Mouse (Mus musculus): Measurements from ENCODE around the gene Plagl1. TPM values are rescaled to one million over a fixed set of nuclear protein-coding genes. Genes with fewer than 3 reads are reported as not detected.
A peak's percentile ranks its signal among the peaks of the same experiment; 100 is the strongest.

Plagl1 gene
- polyA plus RNA-seq, 1 experiment from 2014 or later: 98.9 TPM

DNA sequence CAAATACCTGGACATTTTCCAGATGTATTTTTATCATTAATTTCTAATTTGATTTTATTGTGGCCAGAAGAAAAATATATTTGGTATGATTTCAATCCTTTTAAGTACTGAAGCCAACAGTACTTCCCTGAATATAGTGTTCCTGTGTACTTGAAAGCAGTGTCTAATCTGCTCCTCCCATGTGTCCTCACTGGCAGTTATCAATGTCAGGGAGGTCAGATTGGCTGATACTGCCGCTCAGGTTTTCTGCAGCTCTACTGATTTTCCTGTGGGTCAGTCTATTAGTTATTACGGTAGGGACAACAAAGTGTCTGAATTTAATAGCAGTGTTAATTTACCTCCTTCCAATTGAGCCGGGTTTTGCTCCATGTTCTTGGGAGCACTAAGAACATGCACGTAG lies 101.7 kb downstream of the Plagl1 start:
- H3K36me3 ChIP-seq (ENCODE audit: control insufficient read depth, insufficient read depth, low read length): no peaks in the 10 kb centered on the region
- ATAC-seq (ENCODE audit: low FRiP score) (no peak), DNase-seq (ENCODE audit: low spot score) (no peak)
- no peaks in the 10 kb centered on the region for H3K4me1 ChIP-seq (replicated peaks; ENCODE audit: control insufficient read depth, insufficient read depth, low read length)
- 86% methylated on average over 4 of the region's 4 CpGs for WGBS
- no peak overlapping the region for H3K4me2 ChIP-seq (replicated peaks; ENCODE audit: low read depth, low read length)
- no peak overlapping the region for H3K27ac ChIP-seq (ENCODE audit: low read depth, low read length)
- H3K4me3 ChIP-seq (ENCODE audit: low read depth, low read length): no peak overlapping the region
- no peak overlapping the region for H3K9ac ChIP-seq (ENCODE audit: low read depth, low read length)
- H3K9me3 ChIP-seq (ENCODE audit: control insufficient read depth, low read length): no peaks in the 10 kb centered on the region
- H3K27me3 ChIP-seq (ENCODE audit: control insufficient read depth, insufficient read depth, low read length): no peaks in the 10 kb centered on the region

DNA sequence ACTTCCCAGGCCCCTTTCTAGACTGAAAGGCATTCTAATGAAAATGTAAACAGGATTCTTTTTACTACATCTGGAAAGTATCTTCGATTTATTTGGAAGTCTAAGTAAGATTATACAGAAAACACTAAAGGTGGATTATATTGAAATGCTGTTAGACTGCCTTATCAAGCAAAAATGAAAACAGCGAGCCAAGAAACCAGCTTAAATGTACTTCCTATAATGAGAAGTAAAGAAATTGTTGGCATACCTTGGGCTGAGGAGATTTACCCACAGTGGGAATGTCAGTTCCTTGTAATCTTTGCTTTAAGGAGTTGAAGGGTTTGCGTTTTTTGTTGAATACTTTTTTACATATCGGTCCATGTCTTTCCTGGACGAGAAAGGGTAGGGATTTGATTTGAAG lies 108.2 kb downstream of the Plagl1 start:
- no peak for DNase-seq (ENCODE audit: low spot score)
- no peaks in the 10 kb centered on the region for H3K9me3 ChIP-seq (ENCODE audit: control insufficient read depth, low read length)
- no peak overlapping the region for H3K27ac ChIP-seq (ENCODE audit: low read depth, low read length)
- H3K4me2 ChIP-seq (replicated peaks; ENCODE audit: low read depth, low read length): no peak overlapping the region
- no peak for ATAC-seq (ENCODE audit: low FRiP score)
- no peak overlapping the region for H3K9ac ChIP-seq (ENCODE audit: low read depth, low read length)
- 84% methylated on average over 5 of the region's 5 CpGs for WGBS
- no peaks in the 10 kb centered on the region for H3K4me1 ChIP-seq (replicated peaks; ENCODE audit: control insufficient read depth, insufficient read depth, low read length)
- H3K36me3 ChIP-seq (ENCODE audit: control insufficient read depth, insufficient read depth, low read length): no peaks in the 10 kb centered on the region
- H3K4me3 ChIP-seq (ENCODE audit: low read depth, low read length): no peak overlapping the region
- H3K27me3 ChIP-seq (ENCODE audit: control insufficient read depth, insufficient read depth, low read length): no peaks in the 10 kb centered on the region

DNA sequence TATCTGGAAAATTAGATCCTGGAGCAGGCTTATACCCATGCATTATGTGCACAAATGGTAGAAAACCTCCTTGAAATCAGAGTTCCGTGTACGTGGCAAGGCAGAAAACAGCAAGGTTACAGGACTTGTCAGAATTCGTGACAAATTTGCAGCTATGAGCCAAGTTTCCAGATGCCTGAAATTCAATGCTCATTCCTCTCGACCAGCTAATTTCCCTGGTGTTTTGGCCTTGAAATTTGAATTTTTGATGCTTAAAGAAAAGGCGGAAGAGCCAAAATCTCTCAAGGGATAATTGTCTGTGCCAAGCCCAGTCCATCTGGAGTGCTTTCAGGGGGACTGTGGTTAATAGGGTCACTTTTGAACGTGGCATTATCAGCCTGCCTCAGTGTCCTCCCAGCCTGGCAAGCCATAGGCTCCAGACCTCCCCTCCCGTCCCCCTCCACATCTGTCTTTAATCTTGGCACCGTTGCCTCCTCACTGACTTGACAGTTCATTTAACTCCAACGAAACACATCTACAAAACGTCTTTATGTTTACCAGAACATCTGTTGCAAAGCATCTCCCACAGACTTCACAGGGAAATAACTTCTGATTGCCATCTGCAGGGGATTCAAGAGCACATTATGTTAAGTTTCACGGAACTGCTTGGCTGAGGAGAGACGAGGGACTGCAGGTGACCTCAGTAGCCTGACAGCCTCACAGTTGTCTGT lies 110.6 kb downstream of the Plagl1 start:
- H3K4me1 ChIP-seq (replicated peaks; ENCODE audit: control insufficient read depth, insufficient read depth, low read length): no peaks in the 10 kb centered on the region
- no peak overlapping the region for H3K4me2 ChIP-seq (replicated peaks; ENCODE audit: low read depth, low read length)
- DNase-seq (ENCODE audit: low spot score): peak; percentile 21
- no peaks in the 10 kb centered on the region for H3K36me3 ChIP-seq (ENCODE audit: control insufficient read depth, insufficient read depth, low read length)
- no peak overlapping the region for H3K27ac ChIP-seq (ENCODE audit: low read depth, low read length)
- H3K4me3 ChIP-seq (ENCODE audit: low read depth, low read length): no peak overlapping the region
- no peaks in the 10 kb centered on the region for H3K27me3 ChIP-seq (ENCODE audit: control insufficient read depth, insufficient read depth, low read length)
- no peak overlapping the region for H3K9ac ChIP-seq (ENCODE audit: low read depth, low read length)
- no peaks in the 10 kb centered on the region for H3K9me3 ChIP-seq (ENCODE audit: control insufficient read depth, low read length)
- WGBS: 57% methylated on average over 12 of the region's 12 CpGs
- ATAC-seq (ENCODE audit: low FRiP score): peak; percentile 43; the same call in 1 of the 2 replicates

DNA sequence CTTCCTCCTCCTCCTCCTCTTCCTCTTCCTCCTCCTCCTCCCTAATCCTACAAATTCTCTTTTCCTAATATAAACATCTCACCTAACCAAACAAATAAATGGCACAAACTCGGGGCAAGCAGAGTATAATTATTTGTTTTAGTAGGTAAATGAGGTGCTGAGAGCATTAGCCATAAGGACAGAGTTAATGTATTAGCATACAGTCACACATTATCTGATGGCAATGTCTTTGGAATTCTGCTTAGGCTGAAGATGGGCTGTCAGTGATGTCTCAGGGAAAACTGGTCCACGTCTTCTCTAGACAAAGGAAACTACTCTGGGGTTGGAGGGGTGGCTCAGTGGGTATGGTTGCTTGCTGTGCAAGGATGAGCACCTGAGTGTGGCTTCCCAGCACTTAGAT lies 111.2 kb downstream of the Plagl1 start:
- H3K27me3 ChIP-seq (ENCODE audit: control insufficient read depth, insufficient read depth, low read length): no peaks in the 10 kb centered on the region
- no peak for ATAC-seq (ENCODE audit: low FRiP score)
- H3K36me3 ChIP-seq (ENCODE audit: control insufficient read depth, insufficient read depth, low read length): no peaks in the 10 kb centered on the region
- H3K4me1 ChIP-seq (replicated peaks; ENCODE audit: control insufficient read depth, insufficient read depth, low read length): no peaks in the 10 kb centered on the region
- no peaks in the 10 kb centered on the region for H3K9me3 ChIP-seq (ENCODE audit: control insufficient read depth, low read length)
- DNase-seq (ENCODE audit: low spot score): no peak
- WGBS: 71% methylated on average over 2 of the region's 2 CpGs
- H3K4me2 ChIP-seq (replicated peaks; ENCODE audit: low read depth, low read length): no peak overlapping the region
- no peak overlapping the region for H3K4me3 ChIP-seq (ENCODE audit: low read depth, low read length)
- H3K27ac ChIP-seq (ENCODE audit: low read depth, low read length): no peak overlapping the region
- no peak overlapping the region for H3K9ac ChIP-seq (ENCODE audit: low read depth, low read length)

DNA sequence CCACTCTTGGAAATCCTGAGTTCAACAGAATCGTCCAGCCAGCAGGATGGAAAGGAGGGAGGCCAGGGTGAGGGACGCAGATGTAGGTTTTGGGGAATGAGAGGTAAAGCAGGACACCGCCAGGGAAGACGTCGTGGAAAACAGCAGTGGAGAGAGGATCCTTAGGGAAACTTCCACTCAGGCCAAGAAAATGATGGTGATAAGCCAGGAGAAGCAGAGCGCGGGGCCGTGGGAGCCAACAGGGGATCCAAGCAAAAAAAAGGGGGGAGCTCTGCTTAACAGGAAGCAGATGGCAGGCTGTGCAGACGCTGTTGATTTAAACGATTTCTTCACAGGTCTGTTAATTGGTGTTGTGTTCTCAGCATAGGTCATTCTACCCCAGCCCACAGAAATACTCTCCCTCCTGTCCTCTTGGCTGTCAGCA lies 112.5 kb downstream of the Plagl1 start:
- no peak for ATAC-seq (ENCODE audit: low FRiP score)
- whole genome bisulfite sequencing: 68% methylated on average over 10 of the region's 10 CpGs

DNA sequence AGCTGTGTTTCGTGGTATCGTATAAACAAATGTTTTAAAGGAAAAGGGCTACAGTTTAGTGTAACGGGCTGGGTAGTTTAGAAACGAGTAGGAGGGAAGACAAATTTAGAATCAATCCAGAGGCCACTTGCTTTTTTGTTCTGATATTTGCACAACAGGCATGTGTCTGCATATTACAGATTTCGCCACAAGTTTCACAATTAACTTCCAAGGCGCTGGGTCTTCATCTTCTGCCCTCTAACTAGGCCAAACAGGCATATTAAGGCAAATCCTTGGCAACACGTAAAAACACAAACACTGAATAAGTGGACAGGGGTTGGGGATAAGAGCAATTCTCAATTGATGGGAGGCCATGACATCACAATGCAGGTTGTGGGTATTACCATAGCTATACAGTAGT lies 115.6 kb downstream of the Plagl1 start:
- Histone ChIP-seq H3K4me1 (replicated peaks; ENCODE audit: control insufficient read depth, insufficient read depth, low read length) (no peaks in the 10 kb centered on the region), H3K27me3 (ENCODE audit: control insufficient read depth, insufficient read depth, low read length) (no peaks in the 10 kb centered on the region), H3K9me3 (ENCODE audit: control insufficient read depth, low read length) (no peaks in the 10 kb centered on the region), H3K4me3 (ENCODE audit: low read depth, low read length) (no peak overlapping the region), H3K9ac (ENCODE audit: low read depth, low read length) (no peak overlapping the region), H3K36me3 (ENCODE audit: control insufficient read depth, insufficient read depth, low read length) (0 out of 2 replicates have a peak, but pooled peaks cover 10% of the 10 kb centered on the region), H3K4me2 (replicated peaks; ENCODE audit: low read depth, low read length) (no peak overlapping the region), H3K27ac (ENCODE audit: low read depth, low read length) (no peak overlapping the region)
- 94% methylated on average over 7 of the region's 7 CpGs for WGBS
- ATAC-seq (ENCODE audit: low FRiP score) (no peak), DNase-seq (ENCODE audit: low spot score) (no peak)

More for the DNA sequence above, 112.5 kb downstream of the Plagl1 start:
- H3K27me3 ChIP-seq (ENCODE audit: control insufficient read depth, insufficient read depth, low read length): no peaks in the 10 kb centered on the region
- H3K4me3 ChIP-seq (ENCODE audit: low read depth, low read length): no peak overlapping the region
- H3K36me3 ChIP-seq (ENCODE audit: control insufficient read depth, insufficient read depth, low read length): no peaks in the 10 kb centered on the region
- H3K9ac ChIP-seq (ENCODE audit: low read depth, low read length): no peak overlapping the region
- no peak overlapping the region for H3K27ac ChIP-seq (ENCODE audit: low read depth, low read length)
- H3K4me2 ChIP-seq (replicated peaks; ENCODE audit: low read depth, low read length): no peak overlapping the region
- no peak for DNase-seq (ENCODE audit: low spot score)
- H3K9me3 ChIP-seq (ENCODE audit: control insufficient read depth, low read length): no peaks in the 10 kb centered on the region
- H3K4me1 ChIP-seq (replicated peaks; ENCODE audit: control insufficient read depth, insufficient read depth, low read length): no peaks in the 10 kb centered on the region

DNA sequence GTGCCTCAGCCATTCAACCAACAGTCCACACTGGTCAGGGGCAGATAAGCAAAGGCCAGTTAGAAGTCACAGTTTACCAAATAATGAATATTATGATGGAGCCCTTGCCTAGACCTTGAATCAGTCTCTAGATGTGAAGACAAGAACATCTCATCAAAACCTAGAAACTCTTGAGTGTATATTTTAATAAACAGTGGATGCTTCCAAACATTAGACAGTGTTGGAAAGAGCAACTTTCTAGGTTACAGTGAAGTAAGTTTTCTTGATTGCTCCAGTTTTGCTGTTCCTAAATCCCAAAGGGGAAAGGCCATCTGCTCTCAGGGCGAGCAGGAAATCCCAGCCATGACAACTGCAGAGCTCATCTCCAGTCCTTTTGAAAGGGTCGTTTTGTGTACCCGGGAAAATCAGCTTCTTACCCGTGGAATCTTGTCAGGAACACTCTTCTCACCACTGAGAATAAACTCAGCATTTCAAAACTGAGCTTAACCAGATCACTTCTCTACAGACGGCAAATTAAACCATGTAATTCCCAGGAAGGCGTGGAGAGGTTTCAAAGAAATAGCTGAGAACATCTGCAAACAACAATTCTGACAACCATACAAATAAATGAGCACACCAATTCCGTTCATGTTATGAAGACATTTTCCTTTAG lies 117.8 kb downstream of the Plagl1 start, which contains the start of gene Zc2hc1b:
Gene Zc2hc1b, minus strand, starts transcription at position 51 of the 652 bp plus-strand sequence.
- H3K36me3 ChIP-seq (ENCODE audit: control insufficient read depth, insufficient read depth, low read length): 0 out of 2 replicates have a peak, but pooled peaks cover 10% of the 10 kb centered on the region
- H3K9me3 ChIP-seq (ENCODE audit: control insufficient read depth, low read length): no peaks in the 10 kb centered on the region

DNA sequence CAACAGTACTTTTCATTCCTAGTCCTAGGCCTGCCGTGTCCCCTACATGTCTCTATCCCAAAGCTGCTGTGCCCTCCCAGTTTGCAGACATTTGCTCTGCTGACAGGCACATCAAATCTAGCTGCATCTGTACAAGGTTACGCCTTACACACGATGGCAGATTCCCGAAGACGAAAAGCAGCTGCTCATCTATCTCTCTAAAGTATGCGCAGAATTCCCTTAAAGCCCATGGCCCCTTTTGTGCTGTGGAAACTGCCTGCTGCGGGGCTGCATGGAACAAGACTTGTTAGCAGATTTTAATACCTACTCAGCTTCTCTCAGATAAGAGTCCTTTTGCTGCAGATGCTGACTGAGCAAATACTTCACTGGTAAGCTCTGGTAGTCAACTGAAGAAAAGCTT lies 119.9 kb downstream of the Plagl1 start:
- DNase-seq (ENCODE audit: low spot score) (no peak), ATAC-seq (ENCODE audit: low FRiP score) (no peak)
- Histone ChIP-seq H3K4me2 (replicated peaks; ENCODE audit: low read depth, low read length) (no peak overlapping the region), H3K9me3 (ENCODE audit: control insufficient read depth, low read length) (no peaks in the 10 kb centered on the region), H3K4me1 (replicated peaks; ENCODE audit: control insufficient read depth, insufficient read depth, low read length) (no peaks in the 10 kb centered on the region), H3K36me3 (ENCODE audit: control insufficient read depth, insufficient read depth, low read length) (0 out of 2 replicates have a peak, but pooled peaks cover 10% of the 10 kb centered on the region), H3K9ac (ENCODE audit: low read depth, low read length) (no peak overlapping the region), H3K4me3 (ENCODE audit: low read depth, low read length) (no peak overlapping the region), H3K27me3 (ENCODE audit: control insufficient read depth, insufficient read depth, low read length) (no peaks in the 10 kb centered on the region), H3K27ac (ENCODE audit: low read depth, low read length) (no peak overlapping the region)
- 90% methylated on average over 7 of the region's 7 CpGs for WGBS

More for the DNA sequence above, 117.8 kb downstream of the Plagl1 start, which contains the start of gene Zc2hc1b:
- 76% methylated on average over 7 of the region's 7 CpGs for WGBS
- Histone ChIP-seq H3K9ac (ENCODE audit: low read depth, low read length) (no peak within 1 kb of the TSS), H3K4me3 (ENCODE audit: low read depth, low read length) (no peak within 1 kb of the TSS), H3K27ac (ENCODE audit: low read depth, low read length) (no peak within 1 kb of the TSS), H3K4me1 (replicated peaks; ENCODE audit: control insufficient read depth, insufficient read depth, low read length) (no peaks in the 10 kb centered on the region), H3K4me2 (replicated peaks; ENCODE audit: low read depth, low read length) (no peak within 1 kb of the TSS), H3K27me3 (ENCODE audit: control insufficient read depth, insufficient read depth, low read length) (no peaks in the 10 kb centered on the region)
- no peak for DNase-seq (ENCODE audit: low spot score)
- no peak for ATAC-seq (ENCODE audit: low FRiP score)
